Mouse (Mus musculus): Measurements from ENCODE around the gene Tenm2. TPM values are rescaled to one million over a fixed set of nuclear protein-coding genes. Genes with fewer than 3 reads are reported as not detected.

Gene Tenm2
- polyA plus RNA-seq, 1 experiment, result not detected

GRCm38 (mm10) chr11:36072038-36072437 is 1163.7 kb downstream of the Tenm2 start:
- Histone ChIP-seq H3K27ac (ENCODE audit: control insufficient read depth, insufficient read depth, low read depth, low read length, poor library complexity) (no peak overlapping the region), H3K4me3 (replicated peaks; ENCODE audit: control insufficient read depth, low read depth, low read length) (no peak overlapping the region), H3K4me1 (ENCODE audit: control insufficient read depth, insufficient read depth, low read length) (no peaks in the 10 kb centered on the region)
- WGBS, result 75% methylated on average over 9 of the region's 9 CpGs
- no peak for TF ChIP-seq CTCF (IDR thresholded peaks at IDR 0.05; ENCODE audit: control insufficient read depth, insufficient read depth, low read length)

- Histone ChIP-seq H3K4me3 (replicated peaks; ENCODE audit: control insufficient read depth, low read depth, low read length) (no peak overlapping the region), H3K4me1 (ENCODE audit: control insufficient read depth, insufficient read depth, low read length) (no peaks in the 10 kb centered on the region), H3K27ac (ENCODE audit: control insufficient read depth, insufficient read depth, low read depth, low read length, poor library complexity) (no peak overlapping the region)
- TF ChIP-seq CTCF (IDR thresholded peaks at IDR 0.05; ENCODE audit: control insufficient read depth, insufficient read depth, low read length) (no peak), POLR2A (IDR thresholded peaks at IDR 0.05; ENCODE audit: borderline replicate concordance, control insufficient read depth, low read depth, low read length) (no peak)
- 10% methylated on average over 1 of the region's 1 CpGs for WGBS
Measured at GRCm38 (mm10) chr11:36059325-36059843, 1176.4 kb downstream of the Tenm2 start.

GRCm38 (mm10) chr11:36056525-36056924 is 1179.2 kb downstream of the Tenm2 start:
- WGBS, result 92% methylated on average over 11 of the region's 11 CpGs

GRCm38 (mm10) chr11:36054323-36054722 is 1181.4 kb downstream of the Tenm2 start:
- 81% methylated on average over 7 of the region's 7 CpGs for WGBS
- Histone ChIP-seq H3K27ac (ENCODE audit: control insufficient read depth, insufficient read depth, low read depth, low read length, poor library complexity) (no peak overlapping the region), H3K4me3 (replicated peaks; ENCODE audit: control insufficient read depth, low read depth, low read length) (no peak overlapping the region), H3K4me1 (ENCODE audit: control insufficient read depth, insufficient read depth, low read length) (no peaks in the 10 kb centered on the region)
- no peak for TF ChIP-seq CTCF (IDR thresholded peaks at IDR 0.05; ENCODE audit: control insufficient read depth, insufficient read depth, low read length)
- no peak for TF ChIP-seq POLR2A (IDR thresholded peaks at IDR 0.05; ENCODE audit: borderline replicate concordance, control insufficient read depth, low read depth, low read length)

More at GRCm38 (mm10) chr11:36056525-36056924, 1179.2 kb downstream of the Tenm2 start:
- H3K4me1 ChIP-seq (ENCODE audit: control insufficient read depth, insufficient read depth, low read length), result no peaks in the 10 kb centered on the region
- H3K27ac ChIP-seq (ENCODE audit: control insufficient read depth, insufficient read depth, low read depth, low read length, poor library complexity), result no peak overlapping the region
- TF ChIP-seq POLR2A (IDR thresholded peaks at IDR 0.05; ENCODE audit: borderline replicate concordance, control insufficient read depth, low read depth, low read length) (no peak), CTCF (IDR thresholded peaks at IDR 0.05; ENCODE audit: control insufficient read depth, insufficient read depth, low read length) (no peak)
- no peak overlapping the region for H3K4me3 ChIP-seq (replicated peaks; ENCODE audit: control insufficient read depth, low read depth, low read length)

GRCm38 (mm10) chr11:36053457-36053856 is 1182.3 kb downstream of the Tenm2 start:
- Histone ChIP-seq H3K27ac (ENCODE audit: control insufficient read depth, insufficient read depth, low read depth, low read length, poor library complexity) (no peak overlapping the region), H3K4me3 (replicated peaks; ENCODE audit: control insufficient read depth, low read depth, low read length) (no peak overlapping the region), H3K4me1 (ENCODE audit: control insufficient read depth, insufficient read depth, low read length) (no peaks in the 10 kb centered on the region)
- TF ChIP-seq CTCF (IDR thresholded peaks at IDR 0.05; ENCODE audit: control insufficient read depth, insufficient read depth, low read length), result no peak
- TF ChIP-seq POLR2A (IDR thresholded peaks at IDR 0.05; ENCODE audit: borderline replicate concordance, control insufficient read depth, low read depth, low read length), result no peak
- 60% methylated on average over 4 of the region's 4 CpGs for WGBS

- no peak overlapping the region for H3K27ac ChIP-seq (ENCODE audit: control insufficient read depth, insufficient read depth, low read depth, low read length, poor library complexity)
- no peak overlapping the region for H3K4me3 ChIP-seq (replicated peaks; ENCODE audit: control insufficient read depth, low read depth, low read length)
- 53% methylated on average over 2 of the region's 2 CpGs for WGBS
- no peak for TF ChIP-seq CTCF (IDR thresholded peaks at IDR 0.05; ENCODE audit: control insufficient read depth, insufficient read depth, low read length)
- TF ChIP-seq POLR2A (IDR thresholded peaks at IDR 0.05; ENCODE audit: borderline replicate concordance, control insufficient read depth, low read depth, low read length), result no peak
- no peaks in the 10 kb centered on the region for H3K4me1 ChIP-seq (ENCODE audit: control insufficient read depth, insufficient read depth, low read length)
Measured at GRCm38 (mm10) chr11:36052598-36052997, 1183.2 kb downstream of the Tenm2 start.

GRCm38 (mm10) chr11:36052091-36052490 is 1183.7 kb downstream of the Tenm2 start:
- no peak overlapping the region for H3K27ac ChIP-seq (ENCODE audit: control insufficient read depth, insufficient read depth, low read depth, low read length, poor library complexity)
- TF ChIP-seq POLR2A (IDR thresholded peaks at IDR 0.05; ENCODE audit: borderline replicate concordance, control insufficient read depth, low read depth, low read length), result no peak
- TF ChIP-seq CTCF (IDR thresholded peaks at IDR 0.05; ENCODE audit: control insufficient read depth, insufficient read depth, low read length), result no peak
- H3K4me3 ChIP-seq (replicated peaks; ENCODE audit: control insufficient read depth, low read depth, low read length), result no peak overlapping the region
- WGBS, result 65% methylated on average over 1 of the region's 1 CpGs
- no peaks in the 10 kb centered on the region for H3K4me1 ChIP-seq (ENCODE audit: control insufficient read depth, insufficient read depth, low read length)

GRCm38 (mm10) chr11:36049547-36049946 is 1186.2 kb downstream of the Tenm2 start:
- no peak overlapping the region for H3K27ac ChIP-seq (ENCODE audit: control insufficient read depth, insufficient read depth, low read depth, low read length, poor library complexity)
- no peak overlapping the region for H3K4me3 ChIP-seq (replicated peaks; ENCODE audit: control insufficient read depth, low read depth, low read length)
- TF ChIP-seq POLR2A (IDR thresholded peaks at IDR 0.05; ENCODE audit: borderline replicate concordance, control insufficient read depth, low read depth, low read length), result no peak
- no peak for TF ChIP-seq CTCF (IDR thresholded peaks at IDR 0.05; ENCODE audit: control insufficient read depth, insufficient read depth, low read length)
- no peaks in the 10 kb centered on the region for H3K4me1 ChIP-seq (ENCODE audit: control insufficient read depth, insufficient read depth, low read length)
- 46% methylated on average over 5 of the region's 5 CpGs for WGBS

- no peak overlapping the region for H3K27ac ChIP-seq (ENCODE audit: control insufficient read depth, insufficient read depth, low read depth, low read length, poor library complexity)
- TF ChIP-seq POLR2A (IDR thresholded peaks at IDR 0.05; ENCODE audit: borderline replicate concordance, control insufficient read depth, low read depth, low read length), result no peak
- TF ChIP-seq CTCF (IDR thresholded peaks at IDR 0.05; ENCODE audit: control insufficient read depth, insufficient read depth, low read length), result peak; percentile 61; the same call in 1 of the 2 replicates
- H3K4me3 ChIP-seq (replicated peaks; ENCODE audit: control insufficient read depth, low read depth, low read length), result no peak overlapping the region
- WGBS, result 8% methylated on average over 13 of the region's 13 CpGs
- no peaks in the 10 kb centered on the region for H3K4me1 ChIP-seq (ENCODE audit: control insufficient read depth, insufficient read depth, low read length)
Measured at GRCm38 (mm10) chr11:36045681-36046276, 1190.0 kb downstream of the Tenm2 start.

Data from bone marrow, adult 2 months (tissue).